Mouse (Mus musculus) limb, embryonic 12.5 days (tissue): Measurements from ENCODE around the gene Ablim2. TPM values are rescaled to one million over a fixed set of nuclear protein-coding genes. Genes with fewer than 3 reads are reported as not detected.

Source experiments
- ATAC-seq: fragments of 200-750 bp; cut with Nextera tagmentation; 2 replicates; pipeline ENCODE4 v1.8.0; 2017; ENCODE audit warnings: low read depth, moderate TSS enrichment; ENCODE audit not compliant: insufficient number of reproducible peaks, insufficient read depth, low FRiP score, low TSS enrichment
- H3K27ac ChIP-seq: fragments of 300-500 bp; sonication (generic); 2 replicates; pipeline ENCODE4 v1.5.1; 2016; ENCODE audit warnings: mild to moderate bottlenecking, moderate library complexity
- H3K27me3 ChIP-seq: fragments of 300-500 bp; sonication (generic); 2 replicates; pipeline ENCODE4 v1.6.1; 2016; ENCODE audit warnings: mild to moderate bottlenecking, moderate library complexity
- H3K36me3 ChIP-seq: fragments of 300-500 bp; sonication (generic); 2 replicates; pipeline ENCODE4 v1.6.1; 2016; ENCODE audit warnings: mild to moderate bottlenecking, moderate library complexity
- H3K4me1 ChIP-seq: fragments of 300-500 bp; sonication (generic); replicated peaks from 2 replicates; pipeline ENCODE4 v1.6.1; 2016
- H3K4me2 ChIP-seq: fragments of 300-500 bp; sonication (generic); 2 replicates; pipeline ENCODE4 v1.6.1; 2016; ENCODE audit warnings: mild to moderate bottlenecking, moderate library complexity
- H3K4me3 ChIP-seq: fragments of 300-500 bp; sonication (generic); replicated peaks from 2 replicates; pipeline ENCODE4 v1.5.1; 2016; ENCODE audit warnings: mild to moderate bottlenecking
- H3K9ac ChIP-seq: fragments of 300-500 bp; sonication (generic); replicated peaks from 2 replicates; pipeline ENCODE4 v1.6.1; 2016; ENCODE audit warnings: mild to moderate bottlenecking, moderate library complexity
- H3K9me3 ChIP-seq: fragments of 300-500 bp; sonication (generic); 2 replicates; pipeline ENCODE4 v1.6.1; 2016; ENCODE audit warnings: mild to moderate bottlenecking, moderate library complexity
- WGBS: fragments of 180-500 bp; shearing (Covaris S2); methylation state at CpG from one replicate; pipeline ENCODE4 v1.1.7; 2016; 5-methylcytosine and 5-hydroxymethylcytosine counted together
- polyA plus RNA-seq: library from polyadenylated mRNA; unstranded; fragments of >200 nt; fragmentation: Nextera tagmentation; extraction: Ambion mirVana; gene quantifications from 2 replicates; pipeline ENCODE4 v1.2.1, GENCODE M21; 2016

Ablim2 gene
- polyA plus RNA-seq, 1 experiment from 2014 or later: 1.1 TPM

- WGBS: 87% methylated on average over 5 of the region's 5 CpGs
- H3K4me1 ChIP-seq: 0 out of 2 replicates have a peak, but pooled peaks cover 10% of the 10 kb centered on the region
- H3K36me3 ChIP-seq: no peaks in the 10 kb centered on the region
- no peak overlapping the region for H3K27ac ChIP-seq
- H3K27me3 ChIP-seq: peaks cover 8% of the 10 kb centered on the region; the same call in 1 of the 2 replicates
- H3K4me3 ChIP-seq: no peak overlapping the region
- H3K9ac ChIP-seq: no peak overlapping the region
- no peak overlapping the region for H3K4me2 ChIP-seq
- no peak for ATAC-seq
- H3K9me3 ChIP-seq: no peaks in the 10 kb centered on the region
These were observed 127.0 kb downstream of the Ablim2 start for GRCm38 (mm10) chr5:35884689-35885088.

GRCm38 (mm10) chr5:35888959-35889358 is 131.3 kb downstream of the Ablim2 start:
- Histone ChIP-seq H3K9ac (no peak overlapping the region), H3K4me3 (no peak overlapping the region), H3K4me1 (0 out of 2 replicates have a peak, but pooled peaks cover 7% of the 10 kb centered on the region), H3K9me3 (no peaks in the 10 kb centered on the region), H3K36me3 (no peaks in the 10 kb centered on the region), H3K4me2 (no peak overlapping the region), H3K27ac (no peak overlapping the region), H3K27me3 (0 out of 2 replicates have a peak, but pooled peaks cover 12% of the 10 kb centered on the region)
- no peak for ATAC-seq
- 46% methylated on average over 9 of the region's 9 CpGs for WGBS

GRCm38 (mm10) chr5:35889641-35890040 is 132.0 kb downstream of the Ablim2 start:
- Histone ChIP-seq H3K27ac (no peak overlapping the region), H3K36me3 (no peaks in the 10 kb centered on the region), H3K27me3 (0 out of 2 replicates have a peak, but pooled peaks cover 12% of the 10 kb centered on the region), H3K4me3 (no peak overlapping the region), H3K4me1 (peaks cover 5% of the 10 kb centered on the region), H3K4me2 (no peak overlapping the region), H3K9me3 (no peaks in the 10 kb centered on the region), H3K9ac (no peak overlapping the region)
- no peak for ATAC-seq
- WGBS: 66% methylated on average over 2 of the region's 2 CpGs

GRCm38 (mm10) chr5:35890985-35891730 is 133.5 kb downstream of the Ablim2 start:
- no peak overlapping the region for H3K9ac ChIP-seq
- WGBS: 90% methylated on average over 13 of the region's 13 CpGs
- no peak overlapping the region for H3K27ac ChIP-seq
- H3K4me3 ChIP-seq: no peak overlapping the region
- H3K27me3 ChIP-seq: 0 out of 2 replicates have a peak, but pooled peaks cover 4% of the 10 kb centered on the region
- H3K4me2 ChIP-seq: no peak overlapping the region
- H3K9me3 ChIP-seq: no peaks in the 10 kb centered on the region
- no peak for ATAC-seq
- H3K36me3 ChIP-seq: no peaks in the 10 kb centered on the region
- H3K4me1 ChIP-seq: peaks cover 16% of the 10 kb centered on the region

- peaks cover 16% of the 10 kb centered on the region for H3K4me1 ChIP-seq
- no peak overlapping the region for H3K9ac ChIP-seq
- H3K9me3 ChIP-seq: no peaks in the 10 kb centered on the region
- H3K36me3 ChIP-seq: no peaks in the 10 kb centered on the region
- H3K4me2 ChIP-seq: no peak overlapping the region
- 0 out of 2 replicates have a peak, but pooled peaks cover 4% of the 10 kb centered on the region for H3K27me3 ChIP-seq
- WGBS: 83% methylated on average over 3 of the region's 3 CpGs
- ATAC-seq: no peak
- H3K27ac ChIP-seq: no peak overlapping the region
- H3K4me3 ChIP-seq: no peak overlapping the region
These were observed 134.7 kb downstream of the Ablim2 start for GRCm38 (mm10) chr5:35892363-35892762.

- Histone ChIP-seq H3K9ac (peak within 1 kb of the TSS; percentile 81), H3K4me1 (peaks cover 16% of the 10 kb centered on the region), H3K4me3 (peak within 1 kb of the TSS; percentile 71), H3K9me3 (no peaks in the 10 kb centered on the region), H3K27me3 (0 out of 2 replicates have a peak, but pooled peaks cover 4% of the 10 kb centered on the region), H3K27ac (peak within 1 kb of the TSS; percentile 54), H3K36me3 (no peaks in the 10 kb centered on the region), H3K4me2 (peak within 1 kb of the TSS; percentile 97)
- peak; percentile 93 for ATAC-seq
- under 1% methylated on average over 49 of the region's 49 CpGs for WGBS
These were observed 135.6 kb downstream of the Ablim2 start, which contains the start of gene Afap1 for GRCm38 (mm10) chr5:35893093-35893804. Gene Afap1, plus strand, starts transcription at chr5:35893319.

- Histone ChIP-seq H3K36me3 (no peaks in the 10 kb centered on the region), H3K27me3 (0 out of 2 replicates have a peak, but pooled peaks cover 4% of the 10 kb centered on the region), H3K4me1 (peaks cover 16% of the 10 kb centered on the region), H3K4me2 (peak overlapping the region; percentile 97), H3K9me3 (no peaks in the 10 kb centered on the region), H3K27ac (peak overlapping the region; percentile 54), H3K9ac (peak overlapping the region; percentile 81), H3K4me3 (peak overlapping the region; percentile 71)
- under 1% methylated on average over 21 of the region's 21 CpGs for WGBS
- ATAC-seq: peak; percentile 52
These were observed 136.2 kb downstream of the Ablim2 start for GRCm38 (mm10) chr5:35893805-35894260.

- H3K27ac ChIP-seq: no peak overlapping the region
- 10% methylated on average over 30 of the region's 30 CpGs for WGBS
- H3K27me3 ChIP-seq: 0 out of 2 replicates have a peak, but pooled peaks cover 4% of the 10 kb centered on the region
These were observed 136.8 kb downstream of the Ablim2 start for GRCm38 (mm10) chr5:35894295-35895047.

GRCm38 (mm10) chr5:35895926-35896325 is 138.2 kb downstream of the Ablim2 start:
- H3K4me1 ChIP-seq: peaks cover 29% of the 10 kb centered on the region
- H3K27me3 ChIP-seq: 0 out of 2 replicates have a peak, but pooled peaks cover 4% of the 10 kb centered on the region
- no peaks in the 10 kb centered on the region for H3K36me3 ChIP-seq
- H3K27ac ChIP-seq: no peak overlapping the region
- H3K9ac ChIP-seq: no peak overlapping the region
- H3K4me3 ChIP-seq: no peak overlapping the region
- no peaks in the 10 kb centered on the region for H3K9me3 ChIP-seq
- H3K4me2 ChIP-seq: no peak overlapping the region
- ATAC-seq: no peak
- 90% methylated on average over 4 of the region's 4 CpGs for WGBS

More at GRCm38 (mm10) chr5:35894295-35895047, 136.8 kb downstream of the Ablim2 start:
- ATAC-seq: no peak
- Histone ChIP-seq H3K36me3 (no peaks in the 10 kb centered on the region), H3K9me3 (no peaks in the 10 kb centered on the region), H3K4me2 (peak overlapping the region; percentile 97), H3K4me1 (peaks cover 16% of the 10 kb centered on the region), H3K9ac (peak overlapping the region; percentile 81), H3K4me3 (peak overlapping the region; percentile 71)

- no peaks in the 10 kb centered on the region for H3K9me3 ChIP-seq
- H3K4me1 ChIP-seq: peaks cover 35% of the 10 kb centered on the region
- no peak overlapping the region for H3K27ac ChIP-seq
- no peaks in the 10 kb centered on the region for H3K36me3 ChIP-seq
- H3K9ac ChIP-seq: no peak overlapping the region
- H3K27me3 ChIP-seq: 0 out of 2 replicates have a peak, but pooled peaks cover 4% of the 10 kb centered on the region
- H3K4me3 ChIP-seq: no peak overlapping the region
- no peak for ATAC-seq
- no peak overlapping the region for H3K4me2 ChIP-seq
- WGBS: 91% methylated on average over 4 of the region's 4 CpGs
These were observed 138.9 kb downstream of the Ablim2 start for GRCm38 (mm10) chr5:35896556-35896955.
